Mouse (Mus musculus) layer of hippocampus, adult 11-12 months (tissue): ENCODE measurements around the gene Gm28035.

Experiments
- DNase-seq: peaks from one replicate; pipeline ENCODE4 v3.0.0; 2022; ENCODE audit warnings: low spot score

Gm28035 gene

GRCm38 (mm10) chr2:30238906-30239465, 1.4 kb upstream of the Gm28035 start:
- DNase-seq: no peak

GRCm38 (mm10) chr2:30239777-30240176, 590 bp upstream of the Gm28035 start:
- DNase-seq: no peak

DNA sequence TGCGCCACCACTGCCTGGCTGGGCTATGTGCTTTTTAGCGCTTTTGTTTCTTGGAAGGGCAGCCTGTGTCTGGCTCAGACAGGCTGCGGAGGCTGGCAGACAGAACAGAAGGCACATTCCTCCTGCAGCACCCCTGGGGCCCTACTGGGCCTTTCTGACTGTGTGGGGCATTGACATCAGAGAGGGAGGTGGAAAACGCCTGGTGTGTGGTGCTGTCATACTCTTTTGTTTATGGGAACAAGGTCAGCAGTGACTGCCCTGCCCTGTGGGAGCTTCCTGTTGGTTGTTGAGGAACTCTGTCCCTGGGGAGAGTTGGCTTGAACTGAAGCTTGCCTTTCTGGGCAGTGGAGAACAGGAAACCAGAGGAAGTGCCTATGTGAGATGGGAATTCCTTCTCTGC, 2.1 kb downstream of the Gm28035 start:
- DNase-seq: no peak

DNA sequence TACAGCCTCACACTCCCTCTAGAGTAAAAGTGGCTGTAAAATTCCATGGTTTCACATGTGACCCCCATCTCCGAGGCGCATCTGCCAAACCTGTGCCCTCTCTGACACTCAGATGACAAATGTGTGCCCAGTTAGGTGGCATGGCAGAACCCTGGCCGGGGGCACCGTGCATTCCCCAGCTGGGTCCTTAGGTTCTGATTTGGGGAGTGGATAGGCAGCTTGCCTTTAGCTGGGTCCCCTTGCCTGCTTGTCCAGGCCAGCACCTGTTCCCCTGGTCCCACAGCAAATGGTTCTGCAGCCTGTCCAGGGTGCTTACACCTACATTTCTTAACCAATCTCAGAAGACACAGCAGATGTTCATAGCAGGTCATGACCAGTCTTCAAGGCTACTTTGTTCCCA, 3.0 kb downstream of the Gm28035 start:
- DNase-seq: no peak

DNA sequence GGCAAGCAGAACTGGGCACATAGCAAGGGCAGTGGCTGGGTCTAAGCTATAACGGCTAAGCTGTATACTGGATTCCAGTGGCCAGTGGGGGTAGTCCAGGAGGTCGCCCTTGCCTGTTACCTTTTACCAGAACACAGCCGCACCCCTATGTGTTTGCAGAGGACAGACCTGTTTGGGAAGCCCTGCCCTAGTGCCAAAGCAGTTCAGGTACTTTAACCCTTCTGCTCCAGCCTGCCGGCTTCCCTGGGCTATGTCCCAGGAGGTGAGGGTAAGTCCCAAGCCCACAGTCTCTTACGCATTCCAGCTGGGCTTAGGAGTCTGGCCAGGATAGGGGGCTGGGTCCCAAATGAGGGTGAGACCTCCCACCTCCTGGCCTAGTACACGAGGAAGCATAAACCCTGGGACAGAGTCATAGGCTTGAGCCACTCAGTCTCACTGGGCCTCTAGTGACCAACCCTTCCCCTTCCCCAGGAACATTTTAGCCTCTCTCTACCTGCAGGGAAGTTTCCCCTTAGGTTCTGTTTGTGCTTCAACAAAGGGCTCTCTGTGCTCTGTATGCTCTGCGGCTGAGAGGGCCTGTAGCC, 4.3 kb downstream of the Gm28035 start:
- DNase-seq: no peak

- no peak for DNase-seq
These were observed 6.7 kb downstream of the Gm28035 start for GRCm38 (mm10) chr2:30247036-30247435.

DNA sequence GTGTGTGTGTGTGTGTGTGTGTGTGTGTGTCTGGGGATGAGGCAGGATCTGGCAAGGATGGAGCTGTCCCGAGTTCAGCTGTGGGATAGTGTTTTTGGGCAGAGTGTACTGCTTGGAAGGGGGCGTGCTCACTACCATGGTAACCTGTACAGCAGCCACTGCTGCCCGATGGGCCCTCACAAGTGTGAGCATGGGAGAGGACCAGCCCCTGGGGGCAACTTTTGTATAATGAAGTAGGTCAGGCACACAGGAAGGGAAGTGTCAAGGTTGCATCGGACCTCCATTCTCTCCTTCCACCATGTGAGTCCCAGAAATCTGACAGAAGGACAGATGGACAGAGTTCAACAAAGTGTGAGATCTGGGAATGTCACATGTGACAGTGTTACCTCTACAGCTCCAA, 7.3 kb downstream of the Gm28035 start:
- DNase-seq: no peak

GRCm38 (mm10) chr2:30249182-30249581, 8.8 kb downstream of the Gm28035 start:
- DNase-seq: no peak

DNA sequence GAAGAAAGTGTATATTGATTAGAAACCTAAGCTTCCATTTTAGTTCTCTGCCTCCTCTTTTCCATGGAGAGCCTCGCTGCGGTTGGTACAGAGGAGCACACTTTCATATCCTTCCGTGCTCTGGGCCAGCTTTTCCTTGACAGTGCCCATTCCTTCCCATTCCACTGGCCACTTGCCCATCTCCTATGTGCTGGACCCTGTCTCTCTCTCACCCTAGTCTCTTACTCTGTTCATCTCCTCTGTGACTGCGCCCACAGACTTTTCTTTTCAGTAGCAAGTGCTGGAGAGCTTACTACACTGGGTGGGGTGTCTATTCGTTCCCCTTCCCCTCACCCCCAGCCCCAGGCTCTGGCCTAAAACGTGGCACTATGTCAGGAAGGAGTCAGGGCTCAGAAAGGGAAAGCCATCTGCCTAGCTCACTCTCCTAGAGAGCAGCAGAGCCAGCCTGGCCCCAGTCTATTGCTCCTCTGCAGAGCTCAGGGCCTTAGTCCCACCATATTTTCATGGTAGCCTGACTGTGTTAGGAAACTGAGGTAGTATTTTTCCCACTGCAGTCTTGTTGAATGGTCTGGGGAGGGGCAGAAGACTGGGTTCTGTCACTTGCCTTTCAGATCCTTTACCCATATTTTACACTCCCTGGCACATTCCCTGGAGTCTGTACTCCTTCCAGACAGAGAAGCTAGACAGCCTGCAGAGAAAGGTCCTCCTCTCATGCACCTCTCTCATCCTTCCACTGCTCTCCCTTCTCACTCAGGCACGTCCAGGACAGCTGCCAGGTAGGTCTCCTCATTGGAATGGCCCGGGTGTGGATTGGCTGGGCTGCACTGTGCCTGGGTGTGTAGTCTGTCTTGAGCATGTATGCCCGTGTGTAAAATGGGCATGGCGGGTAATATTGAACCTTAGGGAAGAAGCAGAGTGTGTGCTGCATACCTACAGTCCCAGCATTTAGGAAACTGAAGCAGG, 10.1 kb downstream of the Gm28035 start:
- DNase-seq: no peak

DNA sequence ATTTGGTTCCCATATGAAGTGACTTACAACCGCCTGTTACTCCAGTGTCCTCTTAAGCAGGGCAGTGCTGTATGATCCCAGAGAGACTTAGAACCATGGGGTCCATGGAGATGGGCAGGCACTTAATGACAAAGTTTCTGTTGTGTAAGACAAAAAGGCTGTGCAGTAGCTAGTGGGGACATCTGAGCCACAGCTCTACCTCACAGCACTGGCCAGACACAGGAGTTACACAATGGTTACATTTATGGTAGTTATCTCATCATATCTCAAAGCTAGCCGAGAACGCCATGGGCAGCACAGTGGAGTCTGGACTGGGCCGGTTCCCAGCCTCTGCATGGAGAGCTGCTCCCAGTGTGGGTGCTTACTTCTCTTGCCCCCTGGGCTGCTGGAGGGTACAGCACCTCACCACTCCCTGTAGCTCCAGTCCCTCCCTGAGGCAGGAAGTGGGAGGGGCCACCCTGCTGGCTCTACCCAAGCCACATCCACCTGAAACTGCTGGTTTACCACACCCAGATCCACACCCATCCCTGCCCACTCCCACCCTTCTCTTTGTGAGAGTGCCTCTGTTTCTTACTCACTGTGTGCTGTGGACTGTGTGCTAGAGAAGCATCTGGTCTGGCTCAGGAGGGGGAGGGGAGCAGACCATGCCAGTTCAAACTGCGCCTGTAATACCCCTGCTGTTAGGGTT, 11.2 kb downstream of the Gm28035 start:
- no peak for DNase-seq

- DNase-seq: no peak
These were observed 12.2 kb downstream of the Gm28035 start for GRCm38 (mm10) chr2:30252521-30252920.

DNA sequence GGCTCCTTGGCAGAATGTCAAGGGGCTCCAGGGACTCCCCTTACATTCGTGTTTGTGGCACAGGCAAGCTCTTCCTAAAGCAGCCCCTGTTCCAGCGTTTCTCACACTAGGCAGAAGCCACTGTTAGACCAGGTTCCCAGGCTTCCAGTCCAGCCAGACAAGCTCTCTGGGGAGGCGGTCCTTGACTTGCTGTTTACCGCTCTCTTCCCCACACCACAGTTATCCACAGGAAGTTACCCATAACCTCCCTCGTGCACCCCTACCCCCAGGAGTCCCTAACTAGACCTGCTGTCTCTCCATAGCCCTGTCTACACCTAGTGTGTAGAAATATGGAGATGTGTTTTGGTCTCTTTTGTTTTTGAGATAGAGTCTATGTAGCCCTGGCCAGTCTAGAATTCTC, 13.4 kb downstream of the Gm28035 start:
- DNase-seq: no peak

- no peak for DNase-seq
These were observed 15.4 kb downstream of the Gm28035 start for GRCm38 (mm10) chr2:30255631-30256395.

DNA sequence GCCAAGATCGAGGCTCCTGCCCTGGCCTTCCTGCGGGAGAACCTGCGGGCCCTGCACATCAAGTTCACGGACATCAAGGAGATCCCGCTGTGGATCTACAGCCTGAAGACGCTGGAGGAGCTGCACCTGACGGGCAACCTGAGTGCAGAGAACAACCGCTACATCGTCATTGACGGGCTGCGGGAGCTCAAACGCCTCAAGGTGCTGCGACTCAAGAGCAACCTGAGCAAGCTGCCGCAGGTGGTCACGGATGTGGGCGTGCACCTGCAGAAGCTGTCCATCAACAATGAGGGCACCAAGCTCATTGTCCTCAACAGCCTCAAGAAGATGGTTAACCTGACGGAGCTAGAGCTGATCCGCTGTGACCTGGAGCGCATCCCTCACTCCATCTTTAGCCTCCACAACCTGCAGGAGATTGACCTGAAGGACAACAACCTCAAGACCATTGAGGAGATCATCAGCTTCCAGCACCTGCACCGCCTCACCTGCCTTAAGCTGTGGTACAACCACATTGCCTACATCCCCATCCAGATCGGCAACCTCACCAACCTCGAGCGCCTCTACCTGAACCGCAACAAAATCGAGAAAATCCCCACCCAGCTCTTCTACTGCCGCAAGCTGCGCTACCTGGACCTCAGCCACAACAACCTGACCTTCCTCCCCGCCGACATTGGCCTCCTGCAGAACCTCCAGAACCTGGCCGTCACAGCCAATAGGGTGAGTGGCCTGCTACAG, 16.4 kb downstream of the Gm28035 start:
- no peak for DNase-seq

GRCm38 (mm10) chr2:30257699-30258460, 17.5 kb downstream of the Gm28035 start:
- DNase-seq: no peak

- DNase-seq: no peak
These were observed 18.2 kb downstream of the Gm28035 start for GRCm38 (mm10) chr2:30258600-30258999.

GRCm38 (mm10) chr2:30259131-30260064, 19.0 kb downstream of the Gm28035 start:
- DNase-seq: no peak

GRCm38 (mm10) chr2:30261064-30261736, 20.8 kb downstream of the Gm28035 start:
- DNase-seq: no peak
